In genomic region chr14:87314999-87315732, GRCm38 (mm10) we compare ENCODE assay signal across 8 mouse cellular contexts.
DNase-seq lines count a peak whose midpoint lies in the region; ATAC-seq and TF ChIP-seq lines count a peak whose summit lies in the region.

No protein-coding gene starts in this region.

- H3K4me2 ChIP-seq in forebrain, embryonic 15.5 days (replicated peaks) = no peak overlapping the region

- peak; percentile 33; the same call in 1 of the 2 replicates for TF ChIP-seq CTCF in kidney, adult 2 months (conservative IDR thresholded peaks at IDR 0.05; ENCODE audit: insufficient read depth, insufficient read length, low read depth, low read length)

- H3K27me3 ChIP-seq in forebrain, embryonic 15.5 days = no peaks in the 10 kb centered on the region
- no peaks in the 10 kb centered on the region for H3K27me3 ChIP-seq in kidney, adult 2 months (replicated peaks; ENCODE audit: control insufficient read depth, insufficient read depth, low read length)

- H3K36me3 ChIP-seq in forebrain, embryonic 15.5 days = no peaks in the 10 kb centered on the region
- no peaks in the 10 kb centered on the region for H3K36me3 ChIP-seq in kidney, adult 2 months (ENCODE audit: control insufficient read depth, insufficient read depth, low read length)

- no peak overlapping the region for H3K4me3 ChIP-seq in forebrain, embryonic 15.5 days
- no peak overlapping the region for H3K4me3 ChIP-seq in kidney, adult 2 months (ENCODE audit: insufficient read depth, low read depth, low read length)

- intact Hi-C loops in left cerebral cortex, postnatal 36 days (cut with DNase I) = loop anchor here (10.0 kb wide), 1 partner anchor 140 kb away; no protein-coding TSS in a partner anchor

- no peak overlapping the region for H3K9ac ChIP-seq in forebrain, embryonic 15.5 days (replicated peaks)

- 23% methylated on average over 6 of the region's 6 CpGs for WGBS in forebrain, embryonic 15.5 days
- 30% methylated on average over 6 of the region's 6 CpGs for WGBS in kidney, adult 2 months

- peak; percentile 87 for ATAC-seq in forebrain, embryonic 15.5 days (replicated peaks)

- no peak overlapping the region for H3K27ac ChIP-seq in forebrain, embryonic 15.5 days (replicated peaks)
- H3K27ac ChIP-seq in kidney, adult 2 months (ENCODE audit: insufficient read depth, low read depth, low read length) = no peak overlapping the region

- TF ChIP-seq POLR2A in kidney, adult 2 months (IDR thresholded peaks at IDR 0.05; ENCODE audit: low read depth, low read length) = no peak

- peaks cover 3% of the 10 kb centered on the region; the same call in 1 of the 2 replicates for H3K4me1 ChIP-seq in forebrain, embryonic 15.5 days
- no peaks in the 10 kb centered on the region for H3K4me1 ChIP-seq in kidney, adult 2 months (ENCODE audit: control insufficient read depth, insufficient read depth, low read length)

- H3K9me3 ChIP-seq in forebrain, embryonic 15.5 days = no peaks in the 10 kb centered on the region

- DNase-seq in 416B (ENCODE audit: low read depth) (peak; percentile 74), ES-CJ7 (ENCODE audit: low read depth, low spot score) (peak; percentile 60)
- DNase-seq in cerebellum, adult 11 months = peak; percentile 21
- peak; percentile 56 for DNase-seq in kidney, adult 2 months
- DNase-seq in left cerebral cortex, postnatal 36 days (ENCODE audit: low spot score in 2 of 2) = peak; percentile 43 to 70
- DNase-seq in neural tube, embryonic 10.5 days (ENCODE audit: extremely low spot score, low spot score) = peak; percentile 59
- peak; percentile 64 for DNase-seq in thymus, postnatal 4 days

Comparison
In these comparisons a context has a peak if more than half of its experiments do, and no peak if none do; other contexts are left out.
1. DNase-seq: peak in every context shown above with its lines; median percentile 74 in 416B; 64 in thymus, postnatal 4 days; 60 in ES-CJ7; 59 in neural tube, embryonic 10.5 days; 56 in left cerebral cortex, postnatal 36 days; 56 in kidney, adult 2 months; 21 in cerebellum, adult 11 months.